Mouse (Mus musculus) embryonic facial prominence, embryonic 14.5 days (tissue): ENCODE results near the gene Senp3. TPM values are rescaled to one million over a fixed set of nuclear protein-coding genes. Genes with fewer than 3 reads are reported as not detected.
A peak's percentile ranks its signal among the peaks of the same experiment; 100 is the strongest.

Source experiments
- ATAC-seq: fragments of 200-750 bp; cut with Nextera tagmentation; 2 replicates; pipeline ENCODE4 v1.8.0; 2017; ENCODE audit warnings: low read depth, moderate number of reproducible peaks, moderate TSS enrichment
- DNase-seq: peaks from one replicate; pipeline ENCODE4 v3.0.0-alpha.2; 2015; ENCODE audit warnings: low spot score
- H3K27ac ChIP-seq: fragments of 300-500 bp; sonication (generic); replicated peaks from 2 replicates; pipeline ENCODE4 v1.5.1; 2014; ENCODE audit warnings: low read depth, mild to moderate bottlenecking, low read length, moderate library complexity
- H3K27me3 ChIP-seq: fragments of 300-500 bp; sonication (generic); replicated peaks from 2 replicates; pipeline ENCODE4 v1.6.1; 2014; ENCODE audit warnings: low read length; ENCODE audit not compliant: control insufficient read depth, insufficient read depth
- H3K36me3 ChIP-seq: fragments of 300-500 bp; sonication (generic); 2 replicates; pipeline ENCODE4 v1.6.1; 2014; ENCODE audit warnings: low read length, mixed read lengths; ENCODE audit not compliant: control insufficient read depth, insufficient read depth
- H3K4me1 ChIP-seq: fragments of 300-500 bp; sonication (generic); 2 replicates; pipeline ENCODE4 v1.6.1; 2014; ENCODE audit warnings: antibody characterized with exemption, low read length; ENCODE audit not compliant: control insufficient read depth, insufficient read depth
- H3K4me2 ChIP-seq: fragments of 300-500 bp; sonication (generic); 2 replicates; pipeline ENCODE4 v1.6.1; 2014; ENCODE audit warnings: low read depth, mild to moderate bottlenecking, low read length, moderate library complexity, mixed read lengths
- H3K4me3 ChIP-seq: fragments of 300-500 bp; sonication (generic); 2 replicates; pipeline ENCODE4 v1.5.1; 2014; ENCODE audit warnings: low read depth, mild to moderate bottlenecking, low read length
- H3K9ac ChIP-seq: fragments of 300-500 bp; sonication (generic); 2 replicates; pipeline ENCODE4 v1.6.1; 2014; ENCODE audit warnings: low read depth, mild to moderate bottlenecking, low read length, moderate library complexity, mixed read lengths
- H3K9me3 ChIP-seq: fragments of 300-500 bp; sonication (generic); 2 replicates; pipeline ENCODE4 v1.6.1; 2016; ENCODE audit warnings: low read length; ENCODE audit not compliant: control insufficient read depth
- WGBS: fragments of 180-500 bp; shearing (Covaris S2); extraction: QIAGEN DNeasy Blood & Tissue Kit; methylation state at CpG from one replicate; pipeline ENCODE4 v1.1.7; 2014; 5-methylcytosine and 5-hydroxymethylcytosine counted together
- polyA plus RNA-seq: library from polyadenylated mRNA; unstranded; fragments of >200 nt; fragmentation: Nextera tagmentation; extraction: Ambion mirVana; gene quantifications from 2 replicates; pipeline ENCODE4 v1.2.1, GENCODE M21; 2014

Gene Senp3
- polyA plus RNA-seq, 1 experiment from 2014 or later, result 73.6 TPM

- Histone ChIP-seq H3K9me3 (no peaks in the 10 kb centered on the region), H3K4me3 (no peak overlapping the region), H3K36me3 (no peaks in the 10 kb centered on the region), H3K9ac (no peak overlapping the region), H3K4me1 (peaks cover 16% of the 10 kb centered on the region), H3K27ac (no peak overlapping the region), H3K27me3 (no peaks in the 10 kb centered on the region), H3K4me2 (no peak overlapping the region)
- 88% methylated on average over 1 of the region's 1 CpGs for WGBS
- ATAC-seq (no peak), DNase-seq (no peak)
These were observed 8.0 kb upstream of the Senp3 start for GRCm38 (mm10) chr11:69689891-69690290.

- H3K27ac ChIP-seq, result peak overlapping the region; percentile 71; the same call in 1 of the 2 replicates
These were observed 5.2 kb upstream of the Senp3 start for GRCm38 (mm10) chr11:69687061-69687460.

GRCm38 (mm10) chr11:69686377-69686776, 4.5 kb upstream of the Senp3 start:
- no peak overlapping the region; the same call in 1 of the 2 replicates for H3K4me2 ChIP-seq

More at GRCm38 (mm10) chr11:69687061-69687460, 5.2 kb upstream of the Senp3 start:
- no peak for ATAC-seq
- H3K4me2 ChIP-seq, result no peak overlapping the region
- H3K36me3 ChIP-seq, result no peaks in the 10 kb centered on the region
- peak overlapping the region; percentile 30; the same call in 1 of the 2 replicates for H3K9ac ChIP-seq
- no peak overlapping the region for H3K4me3 ChIP-seq
- H3K9me3 ChIP-seq, result no peaks in the 10 kb centered on the region
- H3K4me1 ChIP-seq, result peaks cover 26% of the 10 kb centered on the region
- no peaks in the 10 kb centered on the region for H3K27me3 ChIP-seq
- 44% methylated on average over 5 of the region's 5 CpGs for WGBS
- no peak for DNase-seq

GRCm38 (mm10) chr11:69685526-69686148, 3.8 kb upstream of the Senp3 start, which contains the start of gene Tnfsf13:
Gene Tnfsf13 (minus strand): TSS chr11:69685784.
- H3K4me2 ChIP-seq, result peak within 1 kb of the TSS; percentile 15
- H3K9ac ChIP-seq, result peak within 1 kb of the TSS; percentile 30; the same call in 1 of the 2 replicates
- H3K9me3 ChIP-seq, result no peaks in the 10 kb centered on the region
- no peak for ATAC-seq
- no peaks in the 10 kb centered on the region for H3K27me3 ChIP-seq
- H3K4me3 ChIP-seq, result no peak within 1 kb of the TSS
- peak; percentile 49 for DNase-seq
- 65% methylated on average over 10 of the region's 10 CpGs for WGBS
- no peaks in the 10 kb centered on the region for H3K36me3 ChIP-seq
- peak within 1 kb of the TSS; percentile 71 for H3K27ac ChIP-seq
- peaks cover 29% of the 10 kb centered on the region for H3K4me1 ChIP-seq

More at GRCm38 (mm10) chr11:69686377-69686776, 4.5 kb upstream of the Senp3 start:
- ATAC-seq, result no peak
- 12% methylated on average over 4 of the region's 4 CpGs for WGBS
- H3K4me1 ChIP-seq, result peaks cover 26% of the 10 kb centered on the region
- no peaks in the 10 kb centered on the region for H3K36me3 ChIP-seq
- H3K27ac ChIP-seq, result peak overlapping the region; percentile 71; the same call in 1 of the 2 replicates
- H3K9me3 ChIP-seq, result no peaks in the 10 kb centered on the region
- no peak overlapping the region for H3K4me3 ChIP-seq
- DNase-seq, result peak; percentile 70
- H3K27me3 ChIP-seq, result no peaks in the 10 kb centered on the region
- H3K9ac ChIP-seq, result peak overlapping the region; percentile 30; the same call in 1 of the 2 replicates

GRCm38 (mm10) chr11:69684936-69685335, 3.1 kb upstream of the Senp3 start:
- no peak overlapping the region for H3K27ac ChIP-seq
- H3K36me3 ChIP-seq, result peaks cover 4% of the 10 kb centered on the region; the same call in 1 of the 2 replicates
- H3K4me2 ChIP-seq, result no peak overlapping the region
- no peaks in the 10 kb centered on the region for H3K9me3 ChIP-seq
- H3K4me1 ChIP-seq, result peaks cover 36% of the 10 kb centered on the region
- no peaks in the 10 kb centered on the region for H3K27me3 ChIP-seq
- 86% methylated on average over 6 of the region's 6 CpGs for WGBS
- no peak overlapping the region for H3K9ac ChIP-seq
- ATAC-seq, result no peak
- no peak for DNase-seq
- no peak overlapping the region for H3K4me3 ChIP-seq

- Histone ChIP-seq H3K4me3 (no peak overlapping the region), H3K27ac (peak overlapping the region; percentile 97), H3K9ac (0 out of 2 replicates have a peak overlapping the region, but pooled peaks have one; percentile 63), H3K27me3 (no peaks in the 10 kb centered on the region), H3K4me1 (peaks cover 36% of the 10 kb centered on the region), H3K36me3 (peaks cover 8% of the 10 kb centered on the region; the same call in 1 of the 2 replicates), H3K9me3 (no peaks in the 10 kb centered on the region), H3K4me2 (no peak overlapping the region)
- DNase-seq (no peak), ATAC-seq (no peak)
- 80% methylated on average over 12 of the region's 12 CpGs for WGBS
These were observed 2.4 kb upstream of the Senp3 start for GRCm38 (mm10) chr11:69684128-69684745.

- Histone ChIP-seq H3K4me1 (peaks cover 36% of the 10 kb centered on the region), H3K9ac (peak overlapping the region; percentile 63), H3K4me3 (peak overlapping the region; percentile 75; the same call in 1 of the 2 replicates), H3K27me3 (no peaks in the 10 kb centered on the region), H3K27ac (peak overlapping the region; percentile 97), H3K4me2 (peak overlapping the region; percentile 75), H3K36me3 (peaks cover 15% of the 10 kb centered on the region), H3K9me3 (no peaks in the 10 kb centered on the region)
- DNase-seq, result no peak
- ATAC-seq, result no peak
- WGBS, result 71% methylated on average over 7 of the region's 7 CpGs
These were observed 1.7 kb upstream of the Senp3 start for GRCm38 (mm10) chr11:69683576-69683975.

GRCm38 (mm10) chr11:69682840-69683533, 1.1 kb upstream of the Senp3 start:
- H3K4me2 ChIP-seq, result peak overlapping the region; percentile 75

More at GRCm38 (mm10) chr11:69682840-69683533, 1.1 kb upstream of the Senp3 start:
- ATAC-seq (peak; percentile 41), DNase-seq (peak; percentile 95)
- Histone ChIP-seq H3K4me1 (peaks cover 36% of the 10 kb centered on the region), H3K36me3 (peaks cover 21% of the 10 kb centered on the region), H3K27me3 (no peaks in the 10 kb centered on the region), H3K27ac (peak overlapping the region; percentile 97), H3K9me3 (no peaks in the 10 kb centered on the region), H3K4me3 (peak overlapping the region; percentile 75), H3K9ac (peak overlapping the region; percentile 91)
- WGBS, result 8% methylated on average over 12 of the region's 12 CpGs
